Comparison of ENCODE assay signal across 17 mouse cellular contexts in genomic region chr1:181368789-181369570, GRCm38 (mm10). TPM values are rescaled to one million over a fixed set of nuclear protein-coding genes. Genes with fewer than 3 reads are reported as not detected.
DNase-seq lines count a peak whose midpoint lies in the region; ATAC-seq and TF ChIP-seq lines count a peak whose summit lies in the region.
"Had no signal": no experiment of that assay in that cellular context is flagged by ENCODE, and none has a peak within 500 bp of the region (broad histone marks: within the 10 kb centered on the region; RNA-seq: fewer than 3 reads in every experiment).

No protein-coding gene starts in this region.

- TF ChIP-seq CTCF in stomach, postnatal 0 days (IDR thresholded peaks at IDR 0.05; ENCODE audit: low read depth), result no peak
- TF ChIP-seq CTCF in intestine, postnatal 0 days (IDR thresholded peaks at IDR 0.05; ENCODE audit: low read depth), result no peak

- TF ChIP-seq EP300 in stomach, postnatal 0 days (optimal IDR thresholded peaks at IDR 0.05), result no peak

- no peak overlapping the region for H3K4me3 ChIP-seq in stomach, embryonic 14.5 days (ENCODE audit: low read depth, low read length)
- H3K4me3 ChIP-seq in stomach, postnatal 0 days (ENCODE audit: low read depth, low read length), result no peak overlapping the region
- H3K4me3 ChIP-seq in intestine, postnatal 0 days (ENCODE audit: low read depth, low read length), result no peak overlapping the region
- H3K4me3 ChIP-seq: gastrocnemius, adult 2 months; hindbrain, embryonic 15.5 days; neural tube, embryonic 13.5 days had no signal

- no peaks in the 10 kb centered on the region for H3K27me3 ChIP-seq in stomach, embryonic 14.5 days (ENCODE audit: control insufficient read depth, insufficient read depth, low read length)
- no peaks in the 10 kb centered on the region for H3K27me3 ChIP-seq in stomach, postnatal 0 days (ENCODE audit: control insufficient read depth, insufficient read depth, low read length)
- H3K27me3 ChIP-seq in intestine, postnatal 0 days (replicated peaks; ENCODE audit: control insufficient read depth, insufficient read depth, low read length), result no peaks in the 10 kb centered on the region
- H3K27me3 ChIP-seq: hindbrain, embryonic 15.5 days; neural tube, embryonic 13.5 days had no signal

- peak; percentile 49; the same call in 1 of the 2 replicates for ATAC-seq in stomach, embryonic 14.5 days (ENCODE audit: insufficient number of reproducible peaks, insufficient read depth, low FRiP score, low read depth)
- no peak for ATAC-seq in stomach, postnatal 0 days (ENCODE audit: low FRiP score, low TSS enrichment)
- no peak for ATAC-seq in intestine, postnatal 0 days

- H3K4me1 ChIP-seq in stomach, embryonic 14.5 days (ENCODE audit: control insufficient read depth, insufficient read depth, low read length), result peaks cover 7% of the 10 kb centered on the region; the same call in 1 of the 2 replicates
- H3K4me1 ChIP-seq in stomach, postnatal 0 days (replicated peaks; ENCODE audit: control insufficient read depth, insufficient read depth), result no peaks in the 10 kb centered on the region
- no peaks in the 10 kb centered on the region for H3K4me1 ChIP-seq in intestine, postnatal 0 days (replicated peaks; ENCODE audit: control insufficient read depth, insufficient read depth, low read length)

- no peak overlapping the region for H3K4me2 ChIP-seq in stomach, embryonic 14.5 days (replicated peaks; ENCODE audit: low read depth, low read length)
- no peak overlapping the region for H3K4me2 ChIP-seq in stomach, postnatal 0 days (replicated peaks; ENCODE audit: low read depth)
- H3K4me2 ChIP-seq in intestine, postnatal 0 days (replicated peaks; ENCODE audit: low read depth), result no peak overlapping the region
- H3K4me2 ChIP-seq: hindbrain, embryonic 15.5 days; liver, embryonic 11.5 days; neural tube, embryonic 13.5 days had no signal

- H3K9ac ChIP-seq in stomach, embryonic 14.5 days (replicated peaks; ENCODE audit: low read depth, low read length), result no peak overlapping the region
- no peak overlapping the region for H3K9ac ChIP-seq in stomach, postnatal 0 days (ENCODE audit: low read length)
- no peak overlapping the region for H3K9ac ChIP-seq in intestine, postnatal 0 days (ENCODE audit: low read depth, low read length)
- H3K9ac ChIP-seq: hindbrain, embryonic 15.5 days; neural tube, embryonic 13.5 days had no signal

- no peak overlapping the region for H3K27ac ChIP-seq in stomach, embryonic 14.5 days (ENCODE audit: low read length)
- no peak overlapping the region for H3K27ac ChIP-seq in stomach, postnatal 0 days (replicated peaks)
- H3K27ac ChIP-seq in intestine, postnatal 0 days (ENCODE audit: low read depth, low read length), result no peak overlapping the region
- H3K27ac ChIP-seq: gastrocnemius, adult 2 months; hindbrain, embryonic 15.5 days; neural tube, embryonic 13.5 days had no signal

- DNase-seq in layer of hippocampus, adult 11-12 months (ENCODE audit: low spot score), result peak; percentile 63
- no peak for DNase-seq in layer of hippocampus, postnatal 10 days (ENCODE audit: low spot score in 2 of 2)
- no peak for DNase-seq in stomach, postnatal 0 days (ENCODE audit: low spot score)
- peak; percentile 59 to 82 for DNase-seq in left cerebral cortex, adult 18-20 months (ENCODE audit: low spot score in 2 of 2)
- DNase-seq in telencephalon, adult 2 months (ENCODE audit: low read depth, low spot score), result peak; percentile 93
- DNase-seq in cerebellum, adult 9-11 months, result no peak
- DNase-seq: adrenal gland, postnatal 14 days; gastrocnemius, adult 2 months; heart, adult 18-20 months; heart, postnatal 10 days; kidney, adult 9 months; retina, postnatal 1 day had no signal

- H3K9me3 ChIP-seq in stomach, embryonic 14.5 days (ENCODE audit: control insufficient read depth, low read depth, low read length), result no peaks in the 10 kb centered on the region
- no peaks in the 10 kb centered on the region for H3K9me3 ChIP-seq in stomach, postnatal 0 days (ENCODE audit: control insufficient read depth, low read length)
- H3K9me3 ChIP-seq in intestine, postnatal 0 days (ENCODE audit: control insufficient read depth), result no peaks in the 10 kb centered on the region
- H3K9me3 ChIP-seq: hindbrain, embryonic 15.5 days; neural tube, embryonic 13.5 days had no signal

- H3K36me3 ChIP-seq in stomach, embryonic 14.5 days (ENCODE audit: control insufficient read depth, insufficient read depth, low read length), result no peaks in the 10 kb centered on the region
- H3K36me3 ChIP-seq in stomach, postnatal 0 days (ENCODE audit: control insufficient read depth, insufficient read depth, low read length), result no peaks in the 10 kb centered on the region
- H3K36me3 ChIP-seq in intestine, postnatal 0 days (ENCODE audit: control insufficient read depth, insufficient read depth), result no peaks in the 10 kb centered on the region
- H3K36me3 ChIP-seq: hindbrain, embryonic 15.5 days; neural tube, embryonic 13.5 days had no signal

- 25% methylated on average over 3 of the region's 3 CpGs for WGBS in stomach, embryonic 14.5 days
- WGBS in stomach, postnatal 0 days, result 26% methylated on average over 3 of the region's 3 CpGs
- 35% methylated on average over 3 of the region's 3 CpGs for WGBS in intestine, postnatal 0 days

RNA-seq across cellular contexts. Expression of gene Cnih3, which starts 16.6 kb away (rescaled TPM):
- 10 to 100 TPM; 48.3 to 56.1 TPM for total RNA-seq in layer of hippocampus, postnatal 10 days (2021)
- polyA plus RNA-seq in stomach, embryonic 14.5 days (2014; fragmentation: Nextera tagmentation; extraction: Ambion mirVana), result 0.39 and 0.97 TPM in 2 replicates
- polyA plus RNA-seq in stomach, postnatal 0 days (2015; fragmentation: Nextera tagmentation; extraction: Ambion mirVana), result 0.27 and 0.31 TPM in 2 replicates
- 10 to 100 TPM; 73.8 to 96.1 TPM for total RNA-seq in left cerebral cortex, adult 18-20 months (2021)
- polyA plus RNA-seq in intestine, postnatal 0 days (2015; fragmentation: Nextera tagmentation; extraction: Ambion mirVana), result 0.13 and 0.25 TPM in 2 replicates
- total RNA-seq: adrenal gland, postnatal 14 days; gastrocnemius, adult 2 months; heart, adult 18-20 months; heart, postnatal 10 days had no signal
- polyA plus RNA-seq: liver, embryonic 11.5 days had no signal

Comparison
In these comparisons a context has a peak if more than half of its experiments do, and no peak if none do; other contexts are left out.
1. DNase-seq: peak in layer of hippocampus, adult 11-12 months (single experiment), left cerebral cortex, adult 18-20 months (2 of 2) and telencephalon, adult 2 months (single experiment); none in layer of hippocampus, postnatal 10 days (0 of 2), stomach, postnatal 0 days (single experiment) and cerebellum, adult 9-11 months (single experiment).